Mouse (Mus musculus) intestine, embryonic 16.5 days (tissue): Measurements from ENCODE around the gene Os9. TPM values are rescaled to one million over a fixed set of nuclear protein-coding genes. Genes with fewer than 3 reads are reported as not detected.
A peak's percentile ranks its signal among the peaks of the same experiment; 100 is the strongest.

Source experiments
- ATAC-seq: fragments of 200-750 bp; cut with Nextera tagmentation; 2 replicates; pipeline ENCODE4 v1.8.0; 2017; ENCODE audit warnings: moderate TSS enrichment, moderate library complexity
- H3K27ac ChIP-seq: fragments of 300-500 bp; sonication (generic); 2 replicates; pipeline ENCODE4 v1.5.1; 2014; ENCODE audit warnings: mild to moderate bottlenecking, low read length
- H3K27me3 ChIP-seq: fragments of 300-500 bp; sonication (generic); replicated peaks from 2 replicates; pipeline ENCODE4 v1.6.1; 2014; ENCODE audit warnings: low read length, control low read depth, mixed read lengths; ENCODE audit not compliant: control insufficient read depth, insufficient read depth
- H3K36me3 ChIP-seq: fragments of 300-500 bp; sonication (generic); 2 replicates; pipeline ENCODE4 v1.6.1; 2014; ENCODE audit warnings: low read length, control low read depth; ENCODE audit not compliant: control insufficient read depth, insufficient read depth
- H3K4me1 ChIP-seq: fragments of 300-500 bp; sonication (generic); 2 replicates; pipeline ENCODE4 v1.6.1; 2014; ENCODE audit warnings: low read length, control low read depth, mixed read lengths; ENCODE audit not compliant: control insufficient read depth, insufficient read depth
- H3K4me2 ChIP-seq: fragments of 300-500 bp; sonication (generic); 2 replicates; pipeline ENCODE4 v1.6.1; 2014; ENCODE audit warnings: low read depth, low read length, control low read depth
- H3K4me3 ChIP-seq: fragments of 300-500 bp; sonication (generic); 2 replicates; pipeline ENCODE4 v1.5.1; 2014; ENCODE audit warnings: mild to moderate bottlenecking, low read length
- H3K9ac ChIP-seq: fragments of 300-500 bp; sonication (generic); 2 replicates; pipeline ENCODE4 v1.6.1; 2014; ENCODE audit warnings: low read depth, low read length
- H3K9me3 ChIP-seq: fragments of 300-500 bp; sonication (generic); 2 replicates; pipeline ENCODE4 v1.6.1; 2016; ENCODE audit warnings: low read length, control low read depth; ENCODE audit not compliant: control insufficient read depth
- WGBS: fragments of 180-500 bp; shearing (Covaris S2); extraction: QIAGEN DNeasy Blood & Tissue Kit; methylation state at CpG from one replicate; pipeline ENCODE4 v1.1.7; 2014; 5-methylcytosine and 5-hydroxymethylcytosine counted together
- polyA plus RNA-seq: library from polyadenylated mRNA; unstranded; fragments of >200 nt; fragmentation: Nextera tagmentation; extraction: Ambion mirVana; gene quantifications from 2 replicates; pipeline ENCODE4 v1.2.1, GENCODE M21; 2015

The Os9 gene
- polyA plus RNA-seq, 1 experiment from 2014 or later, result 110 TPM

DNA sequence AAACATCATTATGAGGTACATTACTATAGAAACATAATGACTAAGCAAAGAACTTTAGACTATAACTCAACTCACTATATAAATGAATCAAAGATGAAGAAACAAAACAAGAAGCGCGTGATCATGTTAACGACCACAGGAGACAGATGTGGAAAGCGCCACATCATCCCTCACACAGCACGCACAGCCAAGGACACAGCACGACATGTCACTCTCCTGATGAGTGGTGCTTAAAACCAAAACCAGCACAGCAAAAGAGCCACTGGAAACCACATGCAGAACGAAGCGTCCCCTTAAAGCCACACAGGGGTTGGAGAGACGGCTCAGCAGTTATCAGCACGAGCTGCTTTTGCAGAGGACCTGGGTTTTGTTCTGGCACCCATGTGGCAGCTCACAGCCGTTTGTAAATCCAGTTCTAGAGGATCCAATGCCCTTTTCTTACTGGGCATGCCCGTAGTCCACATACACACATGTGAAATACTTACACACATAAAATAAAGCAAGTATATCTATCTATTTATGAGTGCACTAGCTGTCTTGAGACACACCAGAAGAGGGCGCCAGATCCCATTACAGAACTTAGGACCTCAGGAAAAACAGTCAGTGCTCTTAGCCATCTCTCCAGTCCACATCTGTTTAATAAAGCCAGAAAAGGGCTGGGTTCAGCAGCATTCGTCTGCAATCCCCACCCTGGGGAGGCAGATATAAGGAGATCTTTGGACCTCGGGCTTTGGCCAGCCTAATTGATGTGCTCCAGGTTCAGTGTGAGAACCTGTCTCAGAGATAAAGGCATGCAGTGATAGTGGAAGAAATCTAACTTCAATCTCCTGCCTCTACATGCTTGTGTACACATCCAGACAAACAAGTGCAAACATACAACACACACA, 9.7 kb downstream of the Os9 start:
- Histone ChIP-seq H3K4me3 (no peak overlapping the region), H3K9me3 (no peaks in the 10 kb centered on the region), H3K4me2 (no peak overlapping the region), H3K9ac (no peak overlapping the region), H3K36me3 (peaks cover 3% of the 10 kb centered on the region; the same call in 1 of the 2 replicates), H3K4me1 (no peaks in the 10 kb centered on the region), H3K27me3 (no peaks in the 10 kb centered on the region), H3K27ac (no peak overlapping the region)
- peak; percentile 71; the same call in 1 of the 2 replicates for ATAC-seq
- 87% methylated on average over 15 of the region's 15 CpGs for WGBS

DNA sequence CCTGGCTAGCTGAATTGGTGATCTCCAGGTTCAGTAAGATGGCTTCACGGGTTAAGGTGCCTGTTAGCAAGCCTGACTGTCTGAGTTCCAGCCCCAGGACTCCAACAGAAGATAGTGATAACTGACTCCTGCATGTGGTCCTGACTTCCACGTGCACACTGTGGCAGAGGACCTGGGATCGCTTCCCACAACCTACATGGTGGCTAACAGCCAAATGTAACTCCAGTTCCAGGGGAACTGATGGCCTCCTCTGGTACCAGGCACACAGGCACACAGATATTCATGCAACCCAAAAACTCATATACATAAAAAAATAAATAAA, 12.7 kb downstream of the Os9 start:
- Histone ChIP-seq H3K27ac (no peak overlapping the region), H3K9me3 (no peaks in the 10 kb centered on the region), H3K4me1 (no peaks in the 10 kb centered on the region), H3K36me3 (0 out of 2 replicates have a peak, but pooled peaks cover 3% of the 10 kb centered on the region), H3K4me2 (no peak overlapping the region), H3K27me3 (no peaks in the 10 kb centered on the region), H3K4me3 (no peak overlapping the region), H3K9ac (no peak overlapping the region)
- no peak for ATAC-seq
- 87% methylated on average over 3 of the region's 3 CpGs for WGBS

DNA sequence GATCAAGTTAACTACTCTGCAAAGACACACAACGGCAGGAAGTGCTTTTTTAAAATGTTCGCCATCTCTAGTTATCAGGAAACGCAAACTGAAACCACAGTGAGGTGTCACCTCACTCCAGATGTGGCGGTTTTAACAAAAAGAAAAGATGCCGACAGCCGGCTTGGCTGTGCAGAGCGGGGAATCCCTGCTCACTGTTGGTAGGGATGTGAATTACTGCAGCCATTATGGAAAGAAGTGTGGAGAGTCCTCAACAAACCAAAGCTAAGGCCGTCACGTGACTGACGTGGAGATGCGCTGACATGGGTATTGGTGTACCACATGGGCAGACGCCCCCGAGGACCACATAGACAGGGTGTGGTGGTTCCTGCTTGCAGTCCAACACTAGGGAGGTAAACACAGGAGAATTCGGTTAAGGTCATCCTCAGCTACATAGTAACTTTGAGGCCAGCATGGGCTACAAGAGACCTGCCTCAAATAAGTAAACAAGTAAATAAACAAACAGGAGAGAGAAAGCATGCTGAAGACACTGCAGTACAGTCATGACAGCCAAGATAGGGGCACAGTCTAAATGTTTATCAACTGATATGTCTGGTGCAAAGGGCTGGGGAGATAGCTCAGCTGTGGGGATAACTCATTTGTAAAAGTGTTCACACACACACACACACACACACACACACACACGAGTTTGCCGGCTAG, 13.2 kb downstream of the Os9 start:
- ATAC-seq, result no peak
- WGBS, result 87% methylated on average over 16 of the region's 16 CpGs
- H3K9ac ChIP-seq, result no peak overlapping the region

DNA sequence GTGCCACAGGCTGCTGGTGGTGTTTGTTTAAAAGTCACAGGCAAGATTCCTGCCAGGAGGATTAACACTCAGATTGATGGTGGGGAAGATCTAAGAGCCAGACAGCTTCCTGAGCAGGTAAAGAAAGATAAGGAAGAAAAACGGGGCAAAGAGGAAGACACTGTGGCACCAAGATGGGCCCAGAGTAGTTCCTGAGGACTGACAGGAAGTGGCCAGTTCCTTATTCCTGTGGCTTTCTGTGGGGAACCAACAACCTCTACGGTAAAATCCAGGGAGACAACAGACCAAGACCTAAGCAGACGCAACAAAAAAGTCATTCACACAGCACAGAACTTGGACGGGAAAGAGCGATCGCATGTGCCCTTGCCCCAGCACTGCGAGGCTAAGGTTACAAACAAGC, 17.3 kb downstream of the Os9 start:
- no peak for ATAC-seq
- 54% methylated on average over 7 of the region's 7 CpGs for WGBS
- Histone ChIP-seq H3K4me1 (no peaks in the 10 kb centered on the region), H3K36me3 (no peaks in the 10 kb centered on the region), H3K9me3 (no peaks in the 10 kb centered on the region), H3K4me2 (no peak overlapping the region), H3K27ac (no peak overlapping the region), H3K4me3 (no peak overlapping the region), H3K9ac (no peak overlapping the region), H3K27me3 (no peaks in the 10 kb centered on the region)

More for the DNA sequence above, 13.2 kb downstream of the Os9 start:
- H3K9me3 ChIP-seq, result no peaks in the 10 kb centered on the region
- H3K36me3 ChIP-seq, result 0 out of 2 replicates have a peak, but pooled peaks cover 3% of the 10 kb centered on the region
- H3K27ac ChIP-seq, result no peak overlapping the region
- no peaks in the 10 kb centered on the region for H3K27me3 ChIP-seq
- no peak overlapping the region for H3K4me3 ChIP-seq
- no peak overlapping the region for H3K4me2 ChIP-seq
- H3K4me1 ChIP-seq, result no peaks in the 10 kb centered on the region

DNA sequence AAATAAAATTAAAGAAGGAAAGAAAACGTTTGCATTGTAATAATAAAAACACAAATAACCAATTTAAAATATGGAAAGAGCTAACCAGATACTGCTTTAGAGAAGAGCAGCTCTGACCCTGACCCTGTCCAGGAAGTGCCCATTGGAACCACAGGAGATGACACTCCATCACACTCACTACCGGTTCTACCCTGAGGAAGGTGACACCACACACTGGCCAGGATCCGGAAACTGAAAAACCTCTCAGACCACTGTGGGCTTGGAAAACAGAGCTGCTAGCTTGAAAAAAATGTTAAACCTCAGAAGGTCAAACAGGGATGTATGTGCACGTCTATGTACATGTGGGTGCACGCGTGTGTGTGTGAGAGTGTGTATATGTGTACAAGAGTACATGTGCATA, 19.8 kb downstream of the Os9 start:
- Histone ChIP-seq H3K27ac (no peak overlapping the region), H3K4me3 (no peak overlapping the region), H3K9ac (no peak overlapping the region), H3K27me3 (no peaks in the 10 kb centered on the region), H3K9me3 (no peaks in the 10 kb centered on the region), H3K4me1 (no peaks in the 10 kb centered on the region), H3K36me3 (peaks cover 9% of the 10 kb centered on the region), H3K4me2 (no peak overlapping the region)
- ATAC-seq, result no peak
- WGBS, result 85% methylated on average over 6 of the region's 6 CpGs

DNA sequence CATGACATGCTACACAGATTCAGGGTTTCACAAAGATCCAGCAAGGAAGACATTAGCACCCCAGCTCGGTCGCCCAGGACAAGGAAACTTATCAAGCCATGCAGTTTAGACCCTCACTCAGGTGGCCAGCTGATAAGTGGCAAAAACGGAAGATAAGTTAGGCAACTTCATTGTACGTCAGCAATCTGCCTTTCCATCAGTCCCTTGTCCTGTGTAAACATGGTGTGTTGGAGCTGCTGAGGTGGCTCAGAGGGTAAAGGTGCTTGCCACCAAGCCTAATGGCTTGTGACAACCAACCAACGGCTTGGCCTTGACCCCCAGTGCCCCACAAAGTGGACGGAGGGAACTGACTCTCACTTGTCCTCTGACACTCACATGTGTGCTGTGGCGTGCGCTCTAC, 20.5 kb downstream of the Os9 start:
- WGBS, result 73% methylated on average over 8 of the region's 8 CpGs
- no peaks in the 10 kb centered on the region for H3K4me1 ChIP-seq
- H3K9ac ChIP-seq, result no peak overlapping the region
- H3K27me3 ChIP-seq, result no peaks in the 10 kb centered on the region
- no peak overlapping the region for H3K4me3 ChIP-seq
- no peaks in the 10 kb centered on the region for H3K9me3 ChIP-seq
- ATAC-seq, result no peak
- H3K36me3 ChIP-seq, result peaks cover 13% of the 10 kb centered on the region
- H3K27ac ChIP-seq, result no peak overlapping the region
- no peak overlapping the region for H3K4me2 ChIP-seq

DNA sequence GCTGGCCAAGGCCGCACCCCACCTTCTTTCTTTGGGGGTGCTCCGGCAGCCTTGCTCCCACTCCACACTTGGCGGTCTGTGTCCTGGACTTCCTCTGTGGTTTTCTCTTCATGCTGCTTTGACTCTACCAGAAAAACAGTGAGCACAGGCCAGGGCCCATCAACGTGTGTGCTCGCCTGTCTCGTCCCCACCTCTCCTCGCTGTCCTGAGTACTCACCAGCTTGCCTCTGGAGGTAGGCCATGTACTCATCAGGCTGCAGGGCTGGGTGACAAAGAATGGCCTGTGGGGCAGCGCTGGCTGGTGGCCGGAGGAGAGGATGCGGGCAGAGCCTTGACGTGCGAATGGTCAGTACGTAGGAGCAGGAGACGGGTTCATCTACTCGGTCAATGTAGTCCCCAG, 21.1 kb downstream of the Os9 start:
- Histone ChIP-seq H3K27me3 (no peaks in the 10 kb centered on the region), H3K9ac (no peak overlapping the region), H3K4me2 (no peak overlapping the region), H3K4me1 (no peaks in the 10 kb centered on the region), H3K27ac (no peak overlapping the region), H3K36me3 (peaks cover 13% of the 10 kb centered on the region), H3K4me3 (no peak overlapping the region), H3K9me3 (no peaks in the 10 kb centered on the region)
- ATAC-seq, result no peak
- 93% methylated on average over 15 of the region's 15 CpGs for WGBS

DNA sequence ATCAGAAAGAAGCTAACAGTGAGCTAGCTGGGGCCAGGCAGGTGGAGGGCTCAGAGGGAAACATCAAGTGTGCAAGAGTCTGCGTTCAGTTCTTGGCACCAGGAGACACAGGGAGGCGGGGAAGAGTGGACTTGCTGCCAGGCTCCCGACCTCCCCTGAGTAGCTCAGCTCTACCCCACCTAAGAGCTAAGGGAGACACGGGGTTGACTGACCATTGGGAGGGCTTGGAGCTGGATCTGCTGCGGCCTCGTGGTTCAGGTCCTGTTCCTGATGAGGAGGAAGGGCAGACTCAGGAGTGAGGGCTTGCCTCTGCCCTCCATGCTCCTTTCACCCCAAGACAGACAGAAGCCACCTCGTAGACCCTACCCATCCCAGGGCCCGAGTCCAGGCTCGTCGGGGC, 21.7 kb downstream of the Os9 start:
- WGBS, result 90% methylated on average over 10 of the region's 10 CpGs
- Histone ChIP-seq H3K9me3 (no peaks in the 10 kb centered on the region), H3K36me3 (peaks cover 13% of the 10 kb centered on the region), H3K27ac (no peak overlapping the region), H3K4me2 (no peak overlapping the region), H3K9ac (no peak overlapping the region), H3K4me3 (no peak overlapping the region), H3K4me1 (no peaks in the 10 kb centered on the region), H3K27me3 (no peaks in the 10 kb centered on the region)
- no peak for ATAC-seq

DNA sequence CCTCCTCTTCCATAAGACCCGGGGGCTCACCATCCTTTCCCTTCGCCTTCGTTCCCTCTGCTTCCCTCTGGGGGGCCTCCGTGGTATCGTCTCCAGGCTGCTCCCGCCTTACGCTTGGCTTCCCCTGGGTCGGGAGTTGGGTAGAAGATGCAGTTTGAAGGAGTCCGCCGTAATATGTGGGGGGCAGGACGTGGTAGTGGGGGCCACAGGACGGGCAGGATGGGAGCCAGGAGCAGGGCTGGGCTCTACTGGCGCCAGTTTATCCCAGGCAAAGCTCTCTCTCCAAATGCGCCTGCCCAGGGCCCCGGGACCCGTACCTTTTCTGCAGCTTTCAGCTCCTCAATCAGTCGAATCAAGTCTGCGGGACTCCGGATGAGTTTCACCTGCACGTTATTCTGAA, 22.4 kb downstream of the Os9 start:
- Histone ChIP-seq H3K4me1 (no peaks in the 10 kb centered on the region), H3K4me3 (no peak overlapping the region), H3K9me3 (no peaks in the 10 kb centered on the region), H3K4me2 (no peak overlapping the region), H3K27ac (no peak overlapping the region), H3K9ac (no peak overlapping the region), H3K36me3 (peaks cover 13% of the 10 kb centered on the region), H3K27me3 (no peaks in the 10 kb centered on the region)
- WGBS, result 77% methylated on average over 20 of the region's 20 CpGs
- no peak for ATAC-seq
